Mouse (Mus musculus) lung, adult 2 months (tissue): ENCODE data around the gene Mag.

ENCODE experiments used
- CTCF ChIP-seq: fragments of 200-500 bp; IDR thresholded peaks from 2 replicates; pipeline ENCODE4 v1.5.1; 2011; ENCODE audit warnings: mild to moderate bottlenecking, low read length, control low read depth; ENCODE audit not compliant: insufficient read depth
- POLR2A ChIP-seq: fragments of 200-500 bp; IDR thresholded peaks from 2 replicates; pipeline ENCODE4 v1.6.1; 2011; ENCODE audit warnings: low read depth, mild to moderate bottlenecking, control low read depth, low read length, borderline replicate concordance; ENCODE audit errors: extremely low read depth

DNA sequence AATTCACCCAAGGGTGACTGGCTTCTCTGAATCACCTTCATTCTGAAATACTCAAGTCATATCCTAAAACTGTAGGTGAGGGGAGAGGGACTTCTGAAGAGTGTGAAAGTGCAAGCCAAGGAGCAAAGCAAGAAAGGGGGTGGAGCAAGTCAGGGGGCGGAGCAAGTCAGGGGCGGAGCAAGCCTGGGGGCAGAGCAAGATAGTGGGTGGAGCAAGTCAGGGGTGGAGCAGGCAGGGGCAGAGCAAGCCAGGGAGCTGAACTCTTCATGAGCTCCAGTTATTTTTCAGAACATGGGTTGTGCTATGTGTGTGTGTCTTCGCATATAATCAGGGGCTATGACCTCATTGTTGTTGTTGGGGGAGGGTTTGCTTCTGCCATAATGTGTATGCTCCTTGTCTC lies 5.5 kb upstream of the Mag start:
- TF ChIP-seq POLR2A: no peak
- TF ChIP-seq CTCF: no peak
